Mouse (Mus musculus) hindbrain, embryonic 16.5 days (tissue): ENCODE measurements around the gene Anapc7. TPM values are rescaled to one million over a fixed set of nuclear protein-coding genes. Genes with fewer than 3 reads are reported as not detected.

Experiments used
- ATAC-seq: fragments of 200-750 bp; cut with Nextera tagmentation; 2 replicates; pipeline ENCODE4 v1.8.0; 2017; ENCODE audit warnings: moderate TSS enrichment, moderate library complexity
- H3K27ac ChIP-seq: fragments of 300-500 bp; sonication (generic); 2 replicates; pipeline ENCODE4 v1.5.1; 2014; ENCODE audit warnings: low read depth, mild to moderate bottlenecking, control low read depth, low read length, moderate library complexity
- H3K27me3 ChIP-seq: fragments of 300-500 bp; sonication (generic); replicated peaks from 2 replicates; pipeline ENCODE4 v1.6.1; 2014; ENCODE audit warnings: low read length; ENCODE audit not compliant: control insufficient read depth, insufficient read depth
- H3K36me3 ChIP-seq: fragments of 300-500 bp; sonication (generic); 2 replicates; pipeline ENCODE4 v1.6.1; 2014; ENCODE audit warnings: mild to moderate bottlenecking, low read length, moderate library complexity, mixed read lengths; ENCODE audit not compliant: control insufficient read depth, insufficient read depth
- H3K4me1 ChIP-seq: fragments of 300-500 bp; sonication (generic); 2 replicates; pipeline ENCODE4 v1.6.1; 2014; ENCODE audit warnings: low read depth, low read length; ENCODE audit not compliant: control insufficient read depth, insufficient read depth
- H3K4me2 ChIP-seq: fragments of 300-500 bp; sonication (generic); 2 replicates; pipeline ENCODE4 v1.6.1; 2014; ENCODE audit warnings: mild to moderate bottlenecking, low read length, control low read depth, moderate library complexity
- H3K4me3 ChIP-seq: fragments of 300-500 bp; sonication (generic); 2 replicates; pipeline ENCODE4 v1.5.1; 2014; ENCODE audit warnings: mild to moderate bottlenecking, low read length, control low read depth, moderate library complexity
- H3K9ac ChIP-seq: fragments of 300-500 bp; sonication (generic); 2 replicates; pipeline ENCODE4 v1.6.1; 2014; ENCODE audit warnings: low read depth, mild to moderate bottlenecking, control low read depth, low read length, moderate library complexity
- H3K9me3 ChIP-seq: fragments of 300-500 bp; sonication (generic); 2 replicates; pipeline ENCODE4 v1.6.1; 2014; ENCODE audit warnings: mild to moderate bottlenecking, low read length, moderate library complexity; ENCODE audit not compliant: control insufficient read depth
- WGBS: fragments of 180-500 bp; shearing (Covaris S2); extraction: QIAGEN DNeasy Blood & Tissue Kit; methylation state at CpG from one replicate; pipeline ENCODE4 v1.1.7; 2014; 5-methylcytosine and 5-hydroxymethylcytosine counted together
- polyA plus RNA-seq: library from polyadenylated mRNA; unstranded; fragments of >200 nt; fragmentation: Nextera tagmentation; extraction: Ambion mirVana; gene quantifications from 2 replicates; pipeline ENCODE4 v1.2.1, GENCODE M21; 2015

Gene Anapc7
- polyA plus RNA-seq, 1 experiment from 2014 or later, result 47.3 TPM

- Histone ChIP-seq H3K4me2 (peak overlapping the region; percentile 79), H3K36me3 (no peaks in the 10 kb centered on the region), H3K4me3 (peak overlapping the region; percentile 74), H3K9me3 (no peaks in the 10 kb centered on the region), H3K27ac (no peak overlapping the region), H3K27me3 (no peaks in the 10 kb centered on the region), H3K9ac (no peak overlapping the region), H3K4me1 (peaks cover 10% of the 10 kb centered on the region)
- ATAC-seq, result peak; percentile 46; the same call in 1 of the 2 replicates
- WGBS, result 54% methylated on average over 15 of the region's 16 CpGs
Measured at GRCm38 (mm10) chr5:122391178-122391785, 30.2 kb upstream of the Anapc7 start.

GRCm38 (mm10) chr5:122391786-122392180, 29.7 kb upstream of the Anapc7 start, which contains the start of gene Arpc3:
TSS of gene Arpc3 (plus strand) at chr5:122391878.
- Histone ChIP-seq H3K4me3 (peak within 1 kb of the TSS; percentile 74), H3K4me2 (peak within 1 kb of the TSS; percentile 79), H3K4me1 (peaks cover 10% of the 10 kb centered on the region), H3K27me3 (no peaks in the 10 kb centered on the region), H3K27ac (peak within 1 kb of the TSS; percentile 73), H3K9me3 (no peaks in the 10 kb centered on the region), H3K36me3 (peaks cover 3% of the 10 kb centered on the region), H3K9ac (peak within 1 kb of the TSS; percentile 82)
- 1% methylated on average over 39 of the region's 39 CpGs for whole genome bisulfite sequencing
- peak; percentile 92 for ATAC-seq

DNA sequence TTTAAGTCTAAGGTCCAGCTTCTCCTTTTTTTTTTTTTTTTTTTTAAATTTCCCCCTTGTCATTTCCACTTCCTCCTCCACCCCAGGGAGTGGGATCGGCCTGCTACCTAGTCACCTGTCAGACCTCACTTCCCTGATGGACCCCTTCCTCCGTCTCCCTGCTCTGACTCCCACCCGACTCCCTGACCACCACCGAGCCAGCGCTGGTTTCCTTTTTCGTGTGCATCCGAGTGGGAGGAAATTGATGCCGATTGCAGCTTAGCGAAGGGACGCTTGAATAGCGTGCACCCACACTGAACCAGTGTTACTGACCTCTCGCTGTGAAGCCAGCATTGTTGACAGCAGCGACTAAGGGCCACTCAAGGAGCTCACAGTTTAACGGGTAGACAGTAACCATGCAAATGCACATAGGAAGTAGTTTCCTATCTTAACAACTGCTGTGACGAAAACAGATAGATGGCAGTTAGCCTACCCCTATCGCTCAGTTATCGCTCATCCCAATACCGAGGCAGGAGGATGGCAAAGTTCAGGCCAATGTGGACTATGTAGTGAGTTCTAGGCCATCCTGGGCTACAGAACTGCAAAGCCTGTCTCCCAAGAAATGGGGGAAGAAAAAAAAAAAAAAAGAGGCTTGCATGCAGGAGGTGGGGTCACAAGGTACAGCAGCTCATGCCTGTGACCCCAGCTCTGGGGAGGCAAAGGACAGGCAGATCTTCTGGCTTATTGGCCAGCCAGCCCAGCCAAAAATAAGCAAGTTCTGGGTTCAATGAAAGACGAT, 29.1 kb upstream of the Anapc7 start:
- H3K27me3 ChIP-seq, result no peaks in the 10 kb centered on the region
- peak overlapping the region; percentile 74 for H3K4me3 ChIP-seq
- H3K9me3 ChIP-seq, result no peaks in the 10 kb centered on the region
- H3K27ac ChIP-seq, result peak overlapping the region; percentile 73
- H3K9ac ChIP-seq, result peak overlapping the region; percentile 82
- H3K36me3 ChIP-seq, result peaks cover 7% of the 10 kb centered on the region
- peak; percentile 46; the same call in 1 of the 2 replicates for ATAC-seq
- peak overlapping the region; percentile 79 for H3K4me2 ChIP-seq
- peaks cover 10% of the 10 kb centered on the region for H3K4me1 ChIP-seq
- WGBS, result 13% methylated on average over 19 of the region's 19 CpGs

- Histone ChIP-seq H3K36me3 (peaks cover 7% of the 10 kb centered on the region), H3K4me3 (no peak overlapping the region)
- 54% methylated on average over 2 of the region's 2 CpGs for WGBS
Measured at GRCm38 (mm10) chr5:122393887-122394286, 27.6 kb upstream of the Anapc7 start.

DNA sequence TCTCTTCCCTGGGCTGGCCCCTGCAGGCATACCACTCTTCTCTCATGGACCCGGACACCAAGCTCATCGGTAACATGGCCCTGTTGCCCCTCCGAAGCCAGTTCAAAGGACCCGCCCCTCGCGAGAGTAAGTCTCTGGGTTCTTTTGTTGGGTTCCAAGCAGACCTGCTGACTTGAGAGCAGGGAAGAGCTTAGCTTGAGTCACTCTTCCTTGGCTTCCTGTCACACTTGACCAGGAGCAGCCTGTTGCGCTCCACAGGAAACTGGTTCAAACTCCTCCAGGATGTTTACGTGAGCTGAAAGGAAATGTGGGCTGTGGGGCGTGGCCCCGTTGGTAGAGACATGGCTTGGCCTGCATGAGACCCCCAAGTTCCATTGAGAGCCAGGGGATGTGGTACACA, 24.7 kb upstream of the Anapc7 start:
- Histone ChIP-seq H3K9me3 (no peaks in the 10 kb centered on the region), H3K4me1 (peaks cover 10% of the 10 kb centered on the region), H3K9ac (no peak overlapping the region), H3K4me2 (no peak overlapping the region), H3K4me3 (no peak overlapping the region), H3K27ac (0 out of 2 replicates have a peak overlapping the region, but pooled peaks have one; percentile 44), H3K27me3 (no peaks in the 10 kb centered on the region), H3K36me3 (peaks cover 19% of the 10 kb centered on the region)
- WGBS, result 86% methylated on average over 10 of the region's 10 CpGs
- no peak for ATAC-seq

More at GRCm38 (mm10) chr5:122393887-122394286, 27.6 kb upstream of the Anapc7 start:
- Histone ChIP-seq H3K9me3 (no peaks in the 10 kb centered on the region), H3K27ac (no peak overlapping the region), H3K4me2 (no peak overlapping the region), H3K27me3 (no peaks in the 10 kb centered on the region), H3K4me1 (peaks cover 10% of the 10 kb centered on the region), H3K9ac (no peak overlapping the region)
- ATAC-seq, result no peak

DNA sequence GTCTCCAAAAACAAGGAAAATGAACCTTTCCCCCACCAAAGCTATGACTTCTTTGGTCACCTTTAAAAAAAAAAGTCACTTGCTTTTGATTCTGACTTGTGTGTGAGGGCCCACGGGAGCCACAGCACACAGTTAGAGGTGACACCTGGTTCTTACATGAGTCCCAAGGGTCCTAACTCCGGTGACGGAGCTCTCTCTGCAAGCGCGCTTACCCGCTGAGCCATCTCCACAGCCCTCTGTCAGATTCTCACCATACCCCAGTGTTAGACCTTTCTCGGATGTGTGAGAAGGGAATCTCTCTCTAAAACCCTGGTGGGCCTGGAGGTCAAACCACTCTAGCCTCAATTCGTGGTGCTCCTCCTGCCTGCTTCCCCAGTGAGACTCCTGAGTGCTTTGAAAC, 24.0 kb upstream of the Anapc7 start:
- no peaks in the 10 kb centered on the region for H3K27me3 ChIP-seq
- WGBS, result 90% methylated on average over 8 of the region's 8 CpGs
- H3K9ac ChIP-seq, result no peak overlapping the region
- H3K4me3 ChIP-seq, result no peak overlapping the region
- H3K4me1 ChIP-seq, result peaks cover 9% of the 10 kb centered on the region
- no peaks in the 10 kb centered on the region for H3K9me3 ChIP-seq
- H3K27ac ChIP-seq, result no peak overlapping the region
- H3K36me3 ChIP-seq, result peaks cover 24% of the 10 kb centered on the region
- ATAC-seq, result no peak
- no peak overlapping the region for H3K4me2 ChIP-seq

DNA sequence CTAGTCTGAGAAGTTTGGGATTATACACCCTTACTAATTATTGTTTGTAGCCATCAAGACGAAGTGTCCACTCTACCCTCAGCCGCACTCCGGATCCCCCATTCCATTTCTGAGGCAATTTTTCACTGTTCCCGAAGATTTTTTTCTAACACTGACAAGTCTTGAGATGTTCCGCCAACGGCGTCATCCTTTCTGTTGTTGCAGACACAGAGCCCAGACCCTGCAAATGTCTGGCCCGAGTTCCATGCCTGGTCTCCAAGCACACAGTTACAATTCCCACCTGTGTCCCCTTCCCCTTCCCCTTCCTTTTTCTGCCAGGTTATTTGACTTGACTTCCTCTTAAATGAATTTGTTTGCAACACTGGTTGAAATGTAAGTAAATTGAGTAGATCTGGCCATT, 21.6 kb upstream of the Anapc7 start:
- H3K9me3 ChIP-seq, result no peaks in the 10 kb centered on the region
- no peak overlapping the region for H3K9ac ChIP-seq
- H3K4me2 ChIP-seq, result no peak overlapping the region
- ATAC-seq, result no peak
- H3K36me3 ChIP-seq, result peaks cover 35% of the 10 kb centered on the region
- no peak overlapping the region for H3K27ac ChIP-seq
- no peaks in the 10 kb centered on the region for H3K4me1 ChIP-seq
- 94% methylated on average over 8 of the region's 8 CpGs for WGBS
- no peaks in the 10 kb centered on the region for H3K27me3 ChIP-seq
- no peak overlapping the region for H3K4me3 ChIP-seq

GRCm38 (mm10) chr5:122400628-122401302, 20.7 kb upstream of the Anapc7 start:
- peaks cover 43% of the 10 kb centered on the region for H3K36me3 ChIP-seq
- no peaks in the 10 kb centered on the region for H3K27me3 ChIP-seq
- no peaks in the 10 kb centered on the region for H3K9me3 ChIP-seq

GRCm38 (mm10) chr5:122401303-122401640, 20.2 kb upstream of the Anapc7 start:
- Histone ChIP-seq H3K4me3 (no peak overlapping the region), H3K27ac (no peak overlapping the region), H3K4me2 (no peak overlapping the region), H3K9me3 (no peaks in the 10 kb centered on the region), H3K36me3 (peaks cover 45% of the 10 kb centered on the region), H3K9ac (no peak overlapping the region), H3K27me3 (no peaks in the 10 kb centered on the region), H3K4me1 (no peaks in the 10 kb centered on the region)
- WGBS, result 16% methylated on average over 8 of the region's 8 CpGs
- no peak for ATAC-seq

More at GRCm38 (mm10) chr5:122400628-122401302, 20.7 kb upstream of the Anapc7 start:
- no peak overlapping the region for H3K9ac ChIP-seq
- H3K27ac ChIP-seq, result no peak overlapping the region
- no peaks in the 10 kb centered on the region for H3K4me1 ChIP-seq
- 82% methylated on average over 18 of the region's 18 CpGs for WGBS
- H3K4me2 ChIP-seq, result no peak overlapping the region
- H3K4me3 ChIP-seq, result no peak overlapping the region
- ATAC-seq, result no peak
